Mouse (Mus musculus) CH12.LX (cell line): ENCODE results near the gene Treh.
"Not testable (repeated sequence)": the region's sequence is repeated elsewhere in the genome, so short reads cannot be mapped to it uniquely, and the experiment has no call there.

ENCODE experiments used
- CHD1 ChIP-seq: IDR thresholded peaks from 2 replicates; pipeline ENCODE4 v1.6.1; 2012; ENCODE audit warnings: low read depth, low read length, improper control_type of control experiment, inconsistent platforms
- CTCF ChIP-seq, 2 experiments: IDR thresholded peaks in 1 of 2; conservative IDR thresholded peaks in 1 of 2; 2 replicates each; pipeline ENCODE4 v1.5.1; 2011 to 2012; ENCODE audit warnings: low read depth in 2 of 2, low read length in 2 of 2, improper control_type of control experiment in 1 of 2, inconsistent platforms in 1 of 2, mild to moderate bottlenecking in 1 of 2, moderate library complexity in 1 of 2
- ELF1 ChIP-seq: IDR thresholded peaks from 2 replicates; pipeline ENCODE4 v1.6.1; 2014; ENCODE audit warnings: low read depth, mild to moderate bottlenecking, inconsistent platforms, low read length, improper control_type of control experiment
- EP300 ChIP-seq: IDR thresholded peaks from 2 replicates; pipeline ENCODE4 v1.6.1; 2011; ENCODE audit warnings: low read length, improper control_type of control experiment
- MYC ChIP-seq: IDR thresholded peaks from 2 replicates; pipeline ENCODE4 v1.6.1; 2011; ENCODE audit warnings: low read depth, mild to moderate bottlenecking, improper control_type of control experiment, low read length
- POLR2A ChIP-seq: IDR thresholded peaks from 2 replicates; pipeline ENCODE4 v1.6.1; 2011; ENCODE audit warnings: low read depth, mild to moderate bottlenecking, improper control_type of control experiment, low read length
- SMC3 ChIP-seq: IDR thresholded peaks from 2 replicates; pipeline ENCODE4 v1.6.1; 2011; ENCODE audit warnings: low read depth, low read length, improper control_type of control experiment
- TBP ChIP-seq: conservative IDR thresholded peaks from 2 replicates; pipeline ENCODE4 v1.6.1; 2011; ENCODE audit warnings: low read depth, low read length, improper control_type of control experiment

- TF ChIP-seq EP300; SMC3; MYC; CTCF (conservative IDR thresholded peaks at IDR 0.05 in 1 of 2, IDR thresholded peaks at IDR 0.05 in 1 of 2; ENCODE audit: low read depth in 2 of 2, low read length in 2 of 2); TBP; ELF1; CHD1; POLR2A: not testable (repeated sequence)
Measured at GRCm38 (mm10) chr9:44640028-44640427, 33.0 kb upstream of the Treh start.
